Mouse (Mus musculus): Measurements from ENCODE around the gene Gas7. TPM values are rescaled to one million over a fixed set of nuclear protein-coding genes. Genes with fewer than 3 reads are reported as not detected.

Gas7 gene
- total and polyA plus RNA-seq, 2 experiments from 2014 or later = 4.8 to 23.2 TPM

DNA sequence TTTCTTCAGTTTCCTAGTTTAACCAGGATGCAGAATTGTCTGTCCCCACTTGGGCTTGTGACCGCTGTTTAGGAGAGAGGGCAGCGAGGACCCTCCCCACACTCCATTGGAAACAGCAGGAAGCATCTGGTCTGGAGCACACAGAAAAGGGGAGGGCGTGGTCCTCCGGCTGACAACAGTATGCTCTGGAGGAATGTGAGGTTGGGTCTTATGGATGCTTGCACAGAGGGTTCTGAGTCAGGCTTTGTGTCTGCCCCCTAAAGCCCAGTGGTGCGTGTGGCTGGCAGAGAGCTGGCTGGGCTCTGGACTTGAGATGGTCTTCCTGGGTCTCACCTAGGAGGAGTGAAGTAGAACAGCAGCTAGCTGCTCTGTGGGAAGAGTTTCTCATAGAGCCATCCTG is 19.4 kb downstream of the Gas7 start:
- WGBS = 74% methylated on average over 5 of the region's 5 CpGs
- no peaks in the 10 kb centered on the region; the same call in 1 of the 2 replicates for H3K4me1 ChIP-seq (ENCODE audit: control insufficient read depth, insufficient read depth)
- H3K27me3 ChIP-seq (ENCODE audit: control insufficient read depth, insufficient read depth, low read length) = no peaks in the 10 kb centered on the region
- no peak overlapping the region for H3K9ac ChIP-seq (replicated peaks; ENCODE audit: low read depth, low read length)
- no peak overlapping the region for H3K4me2 ChIP-seq (ENCODE audit: low read depth, low read length)
- no peak for TF ChIP-seq EP300 (IDR thresholded peaks at IDR 0.05; ENCODE audit: low read depth)
- TF ChIP-seq CTCF (IDR thresholded peaks at IDR 0.05; ENCODE audit: low read depth) = no peak
- no peak for ATAC-seq (ENCODE audit: insufficient read depth, low read depth)
- no peak overlapping the region for H3K4me3 ChIP-seq (ENCODE audit: low read depth, low read length)
- DNase-seq (ENCODE audit: low spot score) = no peak
- H3K27ac ChIP-seq (ENCODE audit: low read depth) = no peak overlapping the region
- no peaks in the 10 kb centered on the region for H3K9me3 ChIP-seq (replicated peaks; ENCODE audit: control insufficient read depth, low read length)
- no peaks in the 10 kb centered on the region for H3K36me3 ChIP-seq (replicated peaks; ENCODE audit: control insufficient read depth, insufficient read depth, low read length)

DNA sequence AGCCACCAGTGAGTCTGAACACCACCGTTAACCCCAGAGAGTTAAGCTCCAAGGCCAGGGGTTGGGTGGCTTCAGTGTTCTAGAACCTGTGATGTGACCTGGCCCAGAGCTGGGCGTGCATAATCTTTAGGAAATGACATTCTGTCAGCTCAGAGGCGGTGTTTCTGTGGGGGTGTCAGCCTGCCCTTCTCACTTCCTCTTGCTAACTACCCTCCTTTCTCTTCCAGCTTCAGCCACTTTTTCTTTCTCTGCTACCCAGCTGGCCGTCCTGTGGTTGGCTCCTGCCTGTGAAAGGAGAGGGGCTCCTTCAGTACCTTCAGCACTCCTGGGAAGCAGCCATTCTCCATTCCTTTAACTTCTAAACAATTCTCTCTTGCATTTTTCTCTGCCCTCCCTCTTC is 24.3 kb downstream of the Gas7 start:
- WGBS = 64% methylated on average over 4 of the region's 4 CpGs
- Histone ChIP-seq H3K4me1 (ENCODE audit: control insufficient read depth, insufficient read depth) (peaks cover 10% of the 10 kb centered on the region), H3K9me3 (replicated peaks; ENCODE audit: control insufficient read depth, low read length) (no peaks in the 10 kb centered on the region), H3K9ac (replicated peaks; ENCODE audit: low read depth, low read length) (no peak overlapping the region), H3K36me3 (replicated peaks; ENCODE audit: control insufficient read depth, insufficient read depth, low read length) (no peaks in the 10 kb centered on the region), H3K4me2 (ENCODE audit: low read depth, low read length) (no peak overlapping the region), H3K27me3 (ENCODE audit: control insufficient read depth, insufficient read depth, low read length) (0 out of 2 replicates have a peak, but pooled peaks cover 5% of the 10 kb centered on the region), H3K4me3 (ENCODE audit: low read depth, low read length) (no peak overlapping the region), H3K27ac (ENCODE audit: low read depth) (no peak overlapping the region)
- ATAC-seq (ENCODE audit: insufficient read depth, low read depth) (no peak), DNase-seq (ENCODE audit: low spot score) (no peak)
- no peak for TF ChIP-seq CTCF (IDR thresholded peaks at IDR 0.05; ENCODE audit: low read depth)
- TF ChIP-seq EP300 (IDR thresholded peaks at IDR 0.05; ENCODE audit: low read depth) = no peak

GRCm38 (mm10) chr11:67480204-67480956 is 25.1 kb downstream of the Gas7 start:
- H3K9me3 ChIP-seq (replicated peaks; ENCODE audit: control insufficient read depth, low read length) = no peaks in the 10 kb centered on the region
- 71% methylated on average over 5 of the region's 5 CpGs for WGBS

GRCm38 (mm10) chr11:67481691-67482090 is 26.5 kb downstream of the Gas7 start:
- Histone ChIP-seq H3K27me3 (ENCODE audit: control insufficient read depth, insufficient read depth, low read length) (0 out of 2 replicates have a peak, but pooled peaks cover 5% of the 10 kb centered on the region), H3K4me3 (ENCODE audit: low read depth, low read length) (no peak overlapping the region), H3K4me2 (ENCODE audit: low read depth, low read length) (peak overlapping the region; percentile 6; the same call in 1 of the 2 replicates), H3K4me1 (ENCODE audit: control insufficient read depth, insufficient read depth) (peaks cover 10% of the 10 kb centered on the region), H3K27ac (ENCODE audit: low read depth) (peak overlapping the region; percentile 13; the same call in 1 of the 2 replicates), H3K36me3 (replicated peaks; ENCODE audit: control insufficient read depth, insufficient read depth, low read length) (no peaks in the 10 kb centered on the region), H3K9me3 (replicated peaks; ENCODE audit: control insufficient read depth, low read length) (no peaks in the 10 kb centered on the region), H3K9ac (replicated peaks; ENCODE audit: low read depth, low read length) (no peak overlapping the region)
- DNase-seq (ENCODE audit: low spot score) (no peak), ATAC-seq (ENCODE audit: insufficient read depth, low read depth) (no peak)
- WGBS = 20% methylated on average over 5 of the region's 5 CpGs
- TF ChIP-seq CTCF (IDR thresholded peaks at IDR 0.05; ENCODE audit: low read depth) = no peak
- no peak for TF ChIP-seq EP300 (IDR thresholded peaks at IDR 0.05; ENCODE audit: low read depth)

More at GRCm38 (mm10) chr11:67480204-67480956, 25.1 kb downstream of the Gas7 start:
- 0 out of 2 replicates have a peak, but pooled peaks cover 5% of the 10 kb centered on the region for H3K27me3 ChIP-seq (ENCODE audit: control insufficient read depth, insufficient read depth, low read length)
- DNase-seq (ENCODE audit: low spot score) (no peak), ATAC-seq (ENCODE audit: insufficient read depth, low read depth) (no peak)
- peaks cover 10% of the 10 kb centered on the region for H3K4me1 ChIP-seq (ENCODE audit: control insufficient read depth, insufficient read depth)
- H3K9ac ChIP-seq (replicated peaks; ENCODE audit: low read depth, low read length) = no peak overlapping the region
- no peak overlapping the region for H3K4me3 ChIP-seq (ENCODE audit: low read depth, low read length)
- H3K36me3 ChIP-seq (replicated peaks; ENCODE audit: control insufficient read depth, insufficient read depth, low read length) = no peaks in the 10 kb centered on the region
- no peak overlapping the region for H3K4me2 ChIP-seq (ENCODE audit: low read depth, low read length)
- H3K27ac ChIP-seq (ENCODE audit: low read depth) = no peak overlapping the region
- no peak for TF ChIP-seq EP300 (IDR thresholded peaks at IDR 0.05; ENCODE audit: low read depth)
- TF ChIP-seq CTCF (IDR thresholded peaks at IDR 0.05; ENCODE audit: low read depth) = no peak

GRCm38 (mm10) chr11:67482217-67482760 is 27.1 kb downstream of the Gas7 start:
- 35% methylated on average over 9 of the region's 9 CpGs for WGBS
- DNase-seq (ENCODE audit: low spot score) (peak; percentile 33), ATAC-seq (ENCODE audit: insufficient read depth, low read depth) (0 out of 2 replicates have a peak, but pooled peaks have one; percentile 41)
- Histone ChIP-seq H3K4me3 (ENCODE audit: low read depth, low read length) (no peak overlapping the region), H3K4me1 (ENCODE audit: control insufficient read depth, insufficient read depth) (peaks cover 10% of the 10 kb centered on the region), H3K9ac (replicated peaks; ENCODE audit: low read depth, low read length) (no peak overlapping the region), H3K27me3 (ENCODE audit: control insufficient read depth, insufficient read depth, low read length) (0 out of 2 replicates have a peak, but pooled peaks cover 5% of the 10 kb centered on the region), H3K27ac (ENCODE audit: low read depth) (no peak overlapping the region), H3K36me3 (replicated peaks; ENCODE audit: control insufficient read depth, insufficient read depth, low read length) (no peaks in the 10 kb centered on the region), H3K9me3 (replicated peaks; ENCODE audit: control insufficient read depth, low read length) (no peaks in the 10 kb centered on the region), H3K4me2 (ENCODE audit: low read depth, low read length) (0 out of 2 replicates have a peak overlapping the region, but pooled peaks have one; percentile 6)
- TF ChIP-seq EP300 (IDR thresholded peaks at IDR 0.05; ENCODE audit: low read depth) = no peak
- no peak for TF ChIP-seq CTCF (IDR thresholded peaks at IDR 0.05; ENCODE audit: low read depth)
